Mouse (Mus musculus) 3134 (cell line): ENCODE results near the gene Esp15.
"Not testable (repeated sequence)": the region's sequence is repeated elsewhere in the genome, so short reads cannot be mapped to it uniquely, and the experiment has no call there.

Experiments
- DNase-seq: peaks from one replicate; pipeline ENCODE4 v3.0.0-alpha.2; 2011; ENCODE audit warnings: low spot score; ENCODE audit not compliant: insufficient read length; ENCODE audit errors: extremely low read depth

The Esp15 gene

DNA sequence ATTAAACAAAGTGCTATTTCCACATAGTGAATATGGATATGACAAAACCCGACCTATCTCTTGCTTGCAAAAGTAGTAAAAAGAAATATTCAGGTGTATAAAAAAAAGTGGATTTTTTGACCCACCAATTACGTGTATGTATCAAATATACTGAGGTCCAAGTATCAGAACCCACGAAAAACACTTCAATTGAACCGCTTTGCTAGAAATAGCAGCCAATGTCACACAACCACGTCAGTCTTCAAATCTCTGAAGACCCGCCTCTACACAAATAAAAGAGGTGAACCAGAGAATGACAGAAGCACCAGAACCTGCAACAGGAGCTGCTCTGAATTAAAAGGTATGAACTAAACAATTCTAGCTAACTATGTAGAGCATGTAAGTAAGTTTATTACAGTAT lies at the start of gene Esp15:
TSS of gene Esp15 (plus strand) at position 301 of the 400 bp plus-strand sequence.
- DNase-seq, result not testable (repeated sequence)

DNA sequence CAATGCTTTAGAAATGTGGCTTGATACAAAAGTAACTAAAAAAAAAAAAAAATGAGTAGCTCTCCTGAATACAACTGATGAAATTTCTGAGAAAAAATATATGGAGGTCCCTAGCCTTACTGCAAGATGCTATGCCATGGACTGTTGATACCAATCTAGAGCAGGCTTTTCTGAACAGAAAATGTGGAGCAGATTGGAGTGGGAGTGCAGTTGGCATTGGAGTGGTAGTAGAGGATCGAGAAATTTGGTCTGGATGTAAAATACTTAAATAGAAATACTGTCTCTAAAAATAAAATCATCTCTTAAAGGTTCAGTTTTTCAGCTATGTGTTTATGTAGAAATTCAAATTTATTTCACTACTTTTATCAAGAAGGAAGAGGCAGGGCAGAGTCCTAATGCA lies 49.2 kb upstream of the Esp15 start:
- DNase-seq, result no peak
